Mouse (Mus musculus): ENCODE measurements at regions not wholly inside any gene's neighbourhood (a gene's known extent, or its start where the extent isn't known, plus 50 kb on each side); places are given as distances from the start of the nearest gene placed in this dataset.

- intact Hi-C loops (cut with DNase I) = no loop called here
- DNase-seq = no peak
Measured at GRCm38 (mm10) chr17:47182118-47182517, 171.8 kb upstream of the Ubr2 start.

GRCm38 (mm10) chr17:47179410-47179809 lies 169.1 kb upstream of the Ubr2 start:
- intact Hi-C loops (cut with DNase I) = no loop called here
- no peak for DNase-seq

- no peak for DNase-seq
- intact Hi-C loops (cut with DNase I) = no loop called here
Measured at GRCm38 (mm10) chr17:47178705-47179104, 168.3 kb upstream of the Ubr2 start.

GRCm38 (mm10) chr17:47177671-47178246 lies 167.4 kb upstream of the Ubr2 start:
- no peak for DNase-seq
- intact Hi-C loops (cut with DNase I) = no loop called here

GRCm38 (mm10) chr17:47176328-47176727 lies 166.0 kb upstream of the Ubr2 start:
- no peak for DNase-seq
- intact Hi-C loops (cut with DNase I) = no loop called here

- intact Hi-C loops (cut with DNase I) = no loop called here
- peak; percentile 67 for DNase-seq
Measured at GRCm38 (mm10) chr17:47174748-47175215, 164.4 kb upstream of the Ubr2 start.

GRCm38 (mm10) chr17:47171801-47172200 lies 161.4 kb upstream of the Ubr2 start:
- intact Hi-C loops (cut with DNase I) = no loop called here
- no peak for DNase-seq

GRCm38 (mm10) chr17:47170978-47171593 lies 160.7 kb upstream of the Ubr2 start:
- intact Hi-C loops (cut with DNase I) = no loop called here
- DNase-seq = no peak

- intact Hi-C loops (cut with DNase I) = no loop called here
- peak; percentile 13 for DNase-seq
Measured at GRCm38 (mm10) chr17:47168105-47168504, 157.7 kb upstream of the Ubr2 start.

- no peak for DNase-seq
- intact Hi-C loops (cut with DNase I) = no loop called here
Measured at GRCm38 (mm10) chr17:47163677-47164340, 153.5 kb upstream of the Ubr2 start.

GRCm38 (mm10) chr17:47162459-47162858 lies 152.1 kb upstream of the Ubr2 start:
- intact Hi-C loops (cut with DNase I) = no loop called here
- DNase-seq = no peak

GRCm38 (mm10) chr17:47156237-47156636 lies 145.9 kb upstream of the Ubr2 start:
- intact Hi-C loops (cut with DNase I) = no loop called here
- no peak for DNase-seq

GRCm38 (mm10) chr17:47151557-47152278 lies 141.4 kb upstream of the Ubr2 start:
- intact Hi-C loops (cut with DNase I) = no loop called here
- no peak for DNase-seq

GRCm38 (mm10) chr17:47151193-47151556 lies 140.8 kb upstream of the Ubr2 start:
- intact Hi-C loops (cut with DNase I) = no loop called here
- no peak for DNase-seq

GRCm38 (mm10) chr17:47150636-47151035 lies 140.3 kb upstream of the Ubr2 start:
- intact Hi-C loops (cut with DNase I) = no loop called here

GRCm38 (mm10) chr17:47149662-47150061 lies 139.3 kb upstream of the Ubr2 start:
- intact Hi-C loops (cut with DNase I) = loop anchor here (10.0 kb wide), 1 partner anchor 145 kb away; no protein-coding TSS in a partner anchor
- DNase-seq = no peak

More at GRCm38 (mm10) chr17:47150636-47151035, 140.3 kb upstream of the Ubr2 start:
- no peak for DNase-seq

GRCm38 (mm10) chr17:47149158-47149557 lies 138.8 kb upstream of the Ubr2 start:
- intact Hi-C loops (cut with DNase I) = loop anchor here (10.0 kb wide), 1 partner anchor 146 kb away; no protein-coding TSS in a partner anchor
- no peak for DNase-seq

GRCm38 (mm10) chr17:47146640-47147039 lies 136.3 kb upstream of the Ubr2 start:
- intact Hi-C loops (cut with DNase I) = loop anchor here (10.0 kb wide), 1 partner anchor 148 kb away; no protein-coding TSS in a partner anchor
- no peak for DNase-seq

GRCm38 (mm10) chr17:47145590-47145989 lies 135.2 kb upstream of the Ubr2 start:
- DNase-seq = no peak
- intact Hi-C loops (cut with DNase I) = loop anchor here (10.0 kb wide), 1 partner anchor 149 kb away; no protein-coding TSS in a partner anchor

- intact Hi-C loops (cut with DNase I) = loop anchor here (5.0 to 10.0 kb wide), 2 partner anchors 108 to 150 kb away; no protein-coding TSS in a partner anchor
- DNase-seq = no peak
Measured at GRCm38 (mm10) chr17:47144996-47145395, 134.6 kb upstream of the Ubr2 start.

GRCm38 (mm10) chr17:47144460-47144859 lies 134.1 kb upstream of the Ubr2 start:
- peak; percentile 35 for DNase-seq
- intact Hi-C loops (cut with DNase I) = loop anchor here (5.0 to 10.0 kb wide), 2 partner anchors 107 to 150 kb away; no protein-coding TSS in a partner anchor

All from left cerebral cortex, postnatal 4 days (tissue).